Mouse (Mus musculus): ENCODE data around the gene Ears2. TPM values are rescaled to one million over a fixed set of nuclear protein-coding genes. Genes with fewer than 3 reads are reported as not detected.
A peak's percentile ranks its signal among the peaks of the same experiment; 100 is the strongest.

The Ears2 gene
- polyA plus RNA-seq, 1 experiment from 2014 or later: 16.4 TPM

DNA sequence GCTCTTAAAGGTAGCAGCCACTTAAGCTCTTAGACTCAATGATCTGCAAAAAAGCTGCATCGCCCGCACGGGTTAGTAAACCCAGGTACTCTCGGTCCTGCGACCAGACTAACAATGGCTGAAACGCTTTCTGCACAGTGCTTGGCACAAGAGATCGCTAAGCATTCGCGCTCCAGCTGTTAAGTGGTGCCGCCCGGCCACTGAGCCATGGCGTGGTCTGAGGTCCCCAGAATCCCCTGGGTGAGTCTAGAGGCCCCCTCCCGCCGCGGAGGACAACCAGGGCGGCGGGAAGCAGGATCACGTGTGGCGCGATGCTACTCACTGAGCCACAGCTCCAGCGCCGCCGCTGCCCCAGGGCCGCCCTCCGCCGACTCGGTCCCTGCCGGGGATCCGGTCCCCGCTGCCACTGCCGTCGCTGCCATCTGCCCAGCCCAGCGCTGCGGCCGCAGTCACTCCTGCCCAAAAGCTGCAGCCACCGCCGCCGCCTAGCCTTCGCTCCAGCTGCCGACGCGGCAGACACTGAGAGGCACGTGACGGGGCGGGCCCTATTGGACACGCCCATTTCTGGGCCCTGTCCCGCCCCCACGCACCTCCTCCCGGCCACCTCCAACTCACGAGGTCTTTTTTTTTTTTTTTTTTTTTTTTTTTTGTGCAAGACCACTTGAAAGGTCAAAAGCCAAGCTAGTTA lies 46.3 kb downstream of the Ears2 start, which contains the start of gene Gga2:
Gene Gga2, minus strand, starts transcription at position 556 of the 688 bp plus-strand sequence.
- under 1% methylated on average over 50 of the region's 50 CpGs for WGBS
- Histone ChIP-seq H3K27ac (peak within 1 kb of the TSS; percentile 95), H3K4me1 (replicated peaks) (peaks cover 31% of the 10 kb centered on the region), H3K4me3 (peak within 1 kb of the TSS; percentile 86), H3K9me3 (no peaks in the 10 kb centered on the region), H3K36me3 (peaks cover 18% of the 10 kb centered on the region), H3K27me3 (ENCODE audit: insufficient read depth, poor library complexity, severe bottlenecking) (no peaks in the 10 kb centered on the region)
- DNase-seq (ENCODE audit: low spot score): peak; percentile 90

DNA sequence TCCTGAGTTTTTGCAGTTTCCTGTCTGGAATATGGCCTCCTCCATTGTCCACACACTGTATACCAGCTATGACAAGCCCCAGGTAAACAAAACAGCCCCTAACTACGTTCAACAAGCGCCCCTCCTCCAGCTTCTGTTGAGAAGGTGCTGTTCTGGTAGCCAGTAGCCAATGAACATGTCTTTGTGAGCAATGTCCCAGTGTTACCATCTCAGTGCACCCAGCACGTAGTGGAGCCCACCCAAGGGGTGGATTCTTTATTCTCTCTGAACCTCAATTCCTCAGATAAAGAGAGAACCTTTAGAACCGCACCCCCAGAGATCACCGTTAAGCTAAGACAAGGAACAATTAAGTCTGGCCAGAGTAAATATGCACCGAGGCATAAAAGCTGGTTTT lies 46.8 kb downstream of the Ears2 start:
- Histone ChIP-seq H3K4me1 (replicated peaks) (peaks cover 36% of the 10 kb centered on the region), H3K4me3 (peak overlapping the region; percentile 86), H3K9me3 (no peaks in the 10 kb centered on the region), H3K27me3 (ENCODE audit: insufficient read depth, poor library complexity, severe bottlenecking) (no peaks in the 10 kb centered on the region), H3K27ac (peak overlapping the region; percentile 95), H3K36me3 (peaks cover 20% of the 10 kb centered on the region)
- peak; percentile 38 for DNase-seq (ENCODE audit: low spot score)
- 4% methylated on average over 6 of the region's 6 CpGs for WGBS

DNA sequence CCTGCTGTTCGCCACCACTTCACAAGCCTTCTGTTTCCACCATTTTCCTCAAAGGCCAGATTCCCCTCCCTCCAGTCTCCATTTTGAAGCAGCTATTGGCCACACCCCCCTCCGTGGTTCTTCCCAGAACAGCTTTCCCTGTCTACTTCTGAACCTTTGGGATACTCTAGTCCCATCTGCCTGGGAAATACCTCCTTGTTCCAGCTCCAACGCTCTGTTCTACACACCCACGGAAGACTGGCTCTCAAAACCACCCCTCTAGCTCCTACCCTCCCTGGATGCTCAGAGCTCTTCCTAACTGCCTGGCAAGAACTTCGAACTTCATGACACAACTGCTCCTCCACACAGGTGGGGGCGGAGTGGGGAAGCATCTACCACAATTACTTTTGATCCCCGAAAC lies 48.1 kb downstream of the Ears2 start:
- Histone ChIP-seq H3K9me3 (no peaks in the 10 kb centered on the region), H3K36me3 (peaks cover 26% of the 10 kb centered on the region), H3K4me3 (peak overlapping the region; percentile 86), H3K27me3 (ENCODE audit: insufficient read depth, poor library complexity, severe bottlenecking) (no peaks in the 10 kb centered on the region), H3K4me1 (replicated peaks) (peaks cover 46% of the 10 kb centered on the region), H3K27ac (peak overlapping the region; percentile 2)
- WGBS: 87% methylated on average over 7 of the region's 7 CpGs
- DNase-seq (ENCODE audit: low spot score): no peak

DNA sequence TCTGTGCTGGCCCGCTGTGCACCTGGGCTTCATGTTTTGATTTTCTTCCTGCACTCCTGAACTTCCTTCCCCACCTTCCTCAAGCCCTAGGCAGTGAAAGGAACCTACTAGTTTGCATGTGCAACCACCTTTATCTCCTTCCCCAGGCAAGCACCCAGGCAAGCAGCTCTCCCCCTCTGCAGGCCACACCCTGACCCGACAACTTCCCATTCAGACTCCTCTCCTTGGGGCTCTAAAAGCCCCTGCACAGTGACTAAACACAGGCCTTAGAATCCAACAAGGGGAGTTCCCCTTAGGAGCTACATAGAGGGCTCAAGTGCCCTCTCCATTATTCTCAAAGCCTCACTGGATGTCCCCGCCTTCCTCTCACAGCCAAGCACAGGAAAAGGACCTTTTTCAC lies 48.8 kb downstream of the Ears2 start:
- Histone ChIP-seq H3K9me3 (no peaks in the 10 kb centered on the region), H3K27me3 (ENCODE audit: insufficient read depth, poor library complexity, severe bottlenecking) (no peaks in the 10 kb centered on the region), H3K4me3 (peak overlapping the region; percentile 86; the same call in 1 of the 2 replicates), H3K27ac (peak overlapping the region; percentile 2; the same call in 1 of the 2 replicates), H3K4me1 (replicated peaks) (peaks cover 46% of the 10 kb centered on the region), H3K36me3 (peaks cover 27% of the 10 kb centered on the region)
- DNase-seq (ENCODE audit: low spot score): no peak
- 78% methylated on average over 3 of the region's 3 CpGs for WGBS

DNA sequence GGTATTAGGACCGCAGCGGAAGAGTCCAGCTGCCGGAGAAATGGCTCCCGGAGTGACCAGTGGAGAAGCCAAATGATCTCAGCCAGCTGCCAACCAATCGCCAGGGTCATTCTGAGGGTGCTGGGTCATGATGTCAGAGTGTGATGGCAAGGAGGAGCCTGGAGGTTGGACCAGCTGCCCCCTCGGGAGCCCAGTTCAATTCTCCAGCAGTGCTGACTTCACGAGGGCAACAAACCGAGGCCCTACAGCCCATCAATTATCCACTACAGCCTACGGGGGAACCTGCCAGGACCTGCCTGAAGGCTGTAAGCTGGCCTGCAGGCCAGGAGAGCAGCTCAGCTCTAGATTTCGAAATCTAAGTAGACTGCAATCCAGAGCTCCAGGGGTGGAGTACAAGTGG lies 51.3 kb downstream of the Ears2 start:
- DNase-seq (ENCODE audit: low spot score): peak; percentile 43
- Histone ChIP-seq H3K9me3 (no peaks in the 10 kb centered on the region), H3K4me1 (replicated peaks) (peaks cover 46% of the 10 kb centered on the region), H3K36me3 (peaks cover 52% of the 10 kb centered on the region), H3K27me3 (ENCODE audit: insufficient read depth, poor library complexity, severe bottlenecking) (no peaks in the 10 kb centered on the region), H3K4me3 (peak overlapping the region; percentile 23; the same call in 1 of the 2 replicates), H3K27ac (peak overlapping the region; percentile 78)
- whole genome bisulfite sequencing: 62% methylated on average over 10 of the region's 10 CpGs

DNA sequence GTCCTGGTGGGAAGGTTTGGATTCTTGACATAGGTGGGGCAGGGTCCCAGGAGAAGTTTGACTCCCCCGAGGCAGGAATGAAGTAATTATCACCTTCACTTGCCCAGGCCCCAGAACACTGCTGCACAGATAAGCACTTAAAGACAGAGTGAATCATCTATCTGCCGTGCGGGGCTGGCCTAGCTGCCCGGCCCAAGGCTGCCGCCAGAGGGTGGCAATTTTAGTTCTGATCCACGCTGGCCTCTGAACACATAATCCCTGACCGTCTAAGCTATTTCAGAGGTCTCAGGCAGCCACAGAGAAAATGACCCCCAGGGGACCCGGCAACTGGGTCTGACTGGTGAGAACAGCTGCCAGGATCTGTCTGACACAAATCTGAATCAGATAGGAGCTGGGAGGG lies 52.0 kb downstream of the Ears2 start:
- peaks cover 43% of the 10 kb centered on the region for H3K4me1 ChIP-seq (replicated peaks)
- H3K27me3 ChIP-seq (ENCODE audit: insufficient read depth, poor library complexity, severe bottlenecking): no peaks in the 10 kb centered on the region
- peak overlapping the region; percentile 23 for H3K4me3 ChIP-seq
- WGBS: 64% methylated on average over 8 of the region's 8 CpGs
- no peaks in the 10 kb centered on the region for H3K9me3 ChIP-seq
- H3K27ac ChIP-seq: peak overlapping the region; percentile 78
- H3K36me3 ChIP-seq: peaks cover 58% of the 10 kb centered on the region
- DNase-seq (ENCODE audit: low spot score): peak; percentile 37

DNA sequence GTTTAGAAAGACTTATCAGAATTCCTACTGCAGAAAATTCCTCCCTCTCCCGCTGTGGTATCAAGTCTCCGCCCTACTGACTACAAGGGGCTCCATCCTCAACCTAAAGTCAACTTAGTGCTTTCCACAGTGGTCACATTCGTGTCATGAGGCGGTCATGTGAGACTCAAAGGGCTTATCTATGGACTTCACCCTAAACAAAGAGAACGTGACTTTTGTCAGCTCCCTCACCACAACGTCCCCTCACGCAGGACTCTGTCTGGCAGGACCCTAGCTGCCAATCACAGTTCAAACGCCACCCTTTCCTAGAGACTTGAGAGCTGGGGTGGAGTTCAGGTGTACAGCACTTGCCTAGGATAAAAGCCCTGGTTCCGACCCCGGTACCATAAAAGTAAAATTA lies 54.1 kb downstream of the Ears2 start:
- Histone ChIP-seq H3K27ac (no peak overlapping the region), H3K36me3 (peaks cover 71% of the 10 kb centered on the region), H3K27me3 (ENCODE audit: insufficient read depth, poor library complexity, severe bottlenecking) (no peaks in the 10 kb centered on the region), H3K4me1 (replicated peaks) (peaks cover 23% of the 10 kb centered on the region), H3K4me3 (no peak overlapping the region), H3K9me3 (no peaks in the 10 kb centered on the region)
- 89% methylated on average over 10 of the region's 10 CpGs for WGBS
- no peak for DNase-seq (ENCODE audit: low spot score)

DNA sequence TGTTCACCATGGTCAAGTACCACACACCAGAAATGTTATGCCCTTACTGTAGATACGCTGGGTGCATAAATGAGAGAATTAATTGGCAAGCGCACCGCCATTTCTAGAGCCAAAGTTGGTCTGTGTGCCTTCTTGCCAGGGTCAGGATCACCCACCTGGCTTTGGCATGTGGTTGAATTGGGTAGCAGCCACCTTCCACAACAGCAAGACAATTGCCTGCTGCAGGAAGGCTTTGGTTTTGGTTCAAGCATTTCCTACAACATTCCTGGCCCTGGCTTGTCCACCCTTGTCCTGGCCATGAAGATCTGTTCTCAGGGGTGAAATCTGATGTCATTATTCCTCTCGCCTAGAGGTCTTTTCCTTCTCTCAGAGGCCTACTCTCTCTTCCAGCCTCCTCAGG lies 54.7 kb downstream of the Ears2 start:
- WGBS: 93% methylated on average over 4 of the region's 4 CpGs
- Histone ChIP-seq H3K36me3 (peaks cover 74% of the 10 kb centered on the region), H3K4me3 (no peak overlapping the region), H3K4me1 (replicated peaks) (peaks cover 23% of the 10 kb centered on the region), H3K27ac (no peak overlapping the region), H3K27me3 (ENCODE audit: insufficient read depth, poor library complexity, severe bottlenecking) (no peaks in the 10 kb centered on the region), H3K9me3 (no peaks in the 10 kb centered on the region)
- no peak for DNase-seq (ENCODE audit: low spot score)

DNA sequence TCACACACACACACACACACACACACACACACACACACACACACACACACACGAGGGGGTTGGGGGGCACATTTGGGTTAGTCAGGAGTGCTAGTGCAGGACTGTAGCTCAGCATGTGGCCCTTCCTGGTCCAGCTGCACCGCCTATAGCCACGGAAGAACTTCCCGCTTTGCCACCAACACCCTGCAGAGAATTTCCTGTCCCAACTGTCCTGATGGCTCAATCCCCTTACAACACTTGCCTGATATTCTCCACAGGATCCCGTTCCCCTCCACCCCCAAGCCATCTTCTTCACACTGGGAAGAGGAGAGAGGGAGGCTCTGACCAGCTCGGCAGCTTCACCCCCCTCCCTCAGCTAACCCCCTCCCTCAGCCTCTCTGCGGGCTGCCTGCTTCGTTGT lies 66.7 kb downstream of the Ears2 start:
- Histone ChIP-seq H3K36me3 (peaks cover 98% of the 10 kb centered on the region), H3K4me1 (replicated peaks) (no peaks in the 10 kb centered on the region), H3K4me3 (no peak overlapping the region), H3K27ac (no peak overlapping the region), H3K27me3 (ENCODE audit: insufficient read depth, poor library complexity, severe bottlenecking) (no peaks in the 10 kb centered on the region), H3K9me3 (no peaks in the 10 kb centered on the region)
- WGBS: 78% methylated on average over 8 of the region's 8 CpGs
- DNase-seq (ENCODE audit: low spot score): no peak

DNA sequence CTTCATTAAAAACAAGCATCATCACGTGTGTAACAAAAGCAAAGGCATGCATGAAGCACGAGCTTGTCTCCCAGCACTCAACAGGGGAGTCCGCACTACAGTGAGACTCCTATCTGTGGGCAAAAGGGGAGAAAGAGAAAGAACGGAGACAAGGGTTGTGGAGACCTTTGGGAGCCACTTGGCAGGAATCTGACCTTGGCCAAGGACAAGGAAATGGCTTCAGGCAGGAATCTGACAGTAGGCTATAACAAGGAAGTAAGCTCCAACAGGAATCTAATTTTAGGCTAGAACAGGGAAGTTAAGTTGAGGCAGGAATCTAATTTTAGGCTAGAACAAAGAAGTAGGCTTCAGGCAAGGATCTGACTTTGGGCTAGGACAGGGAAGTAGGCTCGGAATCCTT lies 71.1 kb downstream of the Ears2 start:
- Histone ChIP-seq H3K36me3 (peaks cover 99% of the 10 kb centered on the region), H3K4me1 (replicated peaks) (no peaks in the 10 kb centered on the region), H3K27me3 (ENCODE audit: insufficient read depth, poor library complexity, severe bottlenecking) (no peaks in the 10 kb centered on the region), H3K27ac (no peak overlapping the region), H3K4me3 (no peak overlapping the region), H3K9me3 (no peaks in the 10 kb centered on the region)
- WGBS: 87% methylated on average over 5 of the region's 5 CpGs
- no peak for DNase-seq (ENCODE audit: low spot score)

Other genes starting within 250 kb of the Ears2 start
- gene Scnn1b, start 202.2 kb downstream of the Ears2 start, polyA plus RNA-seq (2016; fragmentation: Nextera tagmentation; extraction: Ambion mirVana): 0.15 and 0.16 TPM in 2 replicates
- gene Cog7, start 85.6 kb downstream of the Ears2 start, polyA plus RNA-seq (2016; fragmentation: Nextera tagmentation; extraction: Ambion mirVana): 21.0 and 23.2 TPM in 2 replicates
- 79.8 and 98.4 TPM in 2 replicates for gene Gga2, start 46.0 kb downstream of the Ears2 start, polyA plus RNA-seq (2016; fragmentation: Nextera tagmentation; extraction: Ambion mirVana)
- 64.3 and 70.0 TPM in 2 replicates for gene Ubfd1, start 88 bp downstream of the Ears2 start, polyA plus RNA-seq (2016; fragmentation: Nextera tagmentation; extraction: Ambion mirVana)
- gene Ndufab1, start 34.6 kb upstream of the Ears2 start, polyA plus RNA-seq (2016; fragmentation: Nextera tagmentation; extraction: Ambion mirVana): 765 and 766 TPM in 2 replicates
- 18.9 and 21.7 TPM in 2 replicates for gene Palb2, start 65.7 kb upstream of the Ears2 start, polyA plus RNA-seq (2016; fragmentation: Nextera tagmentation; extraction: Ambion mirVana)
- 130 and 137 TPM in 2 replicates for gene Dctn5, start 65.8 kb upstream of the Ears2 start, polyA plus RNA-seq (2016; fragmentation: Nextera tagmentation; extraction: Ambion mirVana)
- 191 and 216 TPM in 2 replicates for gene Plk1, start 92.2 kb upstream of the Ears2 start, polyA plus RNA-seq (2016; fragmentation: Nextera tagmentation; extraction: Ambion mirVana)
- 0.21 TPM in 1 of 2 replicates, not detected in the other for gene Ern2, start 118.9 kb upstream of the Ears2 start, polyA plus RNA-seq (2016; fragmentation: Nextera tagmentation; extraction: Ambion mirVana)
- 0.24 TPM in 1 of 2 replicates, not detected in the other for gene Chp2, start 152.2 kb upstream of the Ears2 start, polyA plus RNA-seq (2016; fragmentation: Nextera tagmentation; extraction: Ambion mirVana)
- 5.6 and 9.9 TPM in 2 replicates for gene Prkcb, start 221.5 kb upstream of the Ears2 start, polyA plus RNA-seq (2016; fragmentation: Nextera tagmentation; extraction: Ambion mirVana)